17 mouse cellular contexts compared by ENCODE assay signal in the genomic region with DNA sequence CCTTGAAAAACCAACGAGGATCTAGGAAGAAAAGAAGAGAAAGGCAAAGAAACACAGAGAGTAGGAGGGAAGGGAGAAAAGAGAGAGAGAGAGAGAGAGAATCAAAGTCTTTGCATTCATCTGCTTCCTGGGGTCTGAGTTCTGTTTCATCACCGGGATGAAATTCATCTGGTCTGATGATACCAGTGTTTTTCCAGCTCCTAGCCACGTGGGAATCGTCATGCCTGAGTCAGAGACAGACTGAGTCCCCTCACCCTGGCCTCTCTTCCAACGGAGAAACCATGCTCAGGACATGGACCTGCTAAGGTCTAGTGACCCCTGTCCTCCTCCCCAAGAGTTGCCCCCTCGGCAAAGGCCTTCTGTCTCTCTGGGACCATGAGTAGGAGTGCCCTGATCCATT. TPM values are rescaled to one million over a fixed set of nuclear protein-coding genes. Genes with fewer than 3 reads are reported as not detected.
"Had no signal": no experiment of that assay in that cellular context is flagged by ENCODE, and none has a peak within 500 bp of the region (broad histone marks: within the 10 kb centered on the region; RNA-seq: fewer than 3 reads in every experiment).

No protein-coding gene starts in this region.

- H3K27me3 ChIP-seq: stomach, embryonic 15.5 days had no signal

- H3K4me2 ChIP-seq: limb, embryonic 13.5 days; stomach, embryonic 15.5 days had no signal

- DNase-seq: kidney, adult 11 months; kidney, adult 9 months; left cerebral cortex, postnatal 4 days; lung, postnatal 4 days; right cerebral cortex, postnatal 14 days had no signal

- H3K9ac ChIP-seq: limb, embryonic 13.5 days; liver, embryonic 14.5 days; stomach, embryonic 15.5 days had no signal

- H3K4me3 ChIP-seq: limb, embryonic 13.5 days; midbrain, embryonic 10.5 days; stomach, embryonic 15.5 days had no signal

- ATAC-seq: midbrain, embryonic 16.5 days had no signal

- H3K36me3 ChIP-seq: limb, embryonic 13.5 days; midbrain, embryonic 10.5 days; stomach, embryonic 15.5 days had no signal

- H3K27ac ChIP-seq: kidney, postnatal 0 days; limb, embryonic 13.5 days; liver, embryonic 14.5 days; midbrain, embryonic 10.5 days; stomach, embryonic 15.5 days had no signal

- H3K9me3 ChIP-seq: limb, embryonic 13.5 days; midbrain, embryonic 10.5 days; stomach, embryonic 15.5 days had no signal

RNA-seq across cellular contexts. Expression of a gene that starts 16.5 kb away (rescaled TPM):
- total RNA-seq: megakaryocyte, adult 5-6 weeks had no signal
- polyA plus RNA-seq: liver, adult 2 months; liver, embryonic 14.5 days had no signal

RNA-seq across cellular contexts. Expression of a gene that starts 56.3 kb away (rescaled TPM):
- total RNA-seq: layer of hippocampus, postnatal 14 days; left cerebral cortex, adult 18-20 months; left cerebral cortex, postnatal 10 days; left cerebral cortex, postnatal 4 days; liver, adult 2 months; megakaryocyte, adult 5-6 weeks had no signal
- polyA plus RNA-seq: limb, embryonic 13.5 days; liver, adult 2 months; liver, embryonic 14.5 days; lung, embryonic 16.5 days; midbrain, embryonic 10.5 days had no signal
